Mouse (Mus musculus) intestine, embryonic 16.5 days (tissue): ENCODE results near the gene Znhit3. TPM values are rescaled to one million over a fixed set of nuclear protein-coding genes. Genes with fewer than 3 reads are reported as not detected.

Experiments
- ATAC-seq: fragments of 200-750 bp; cut with Nextera tagmentation; 2 replicates; pipeline ENCODE4 v1.8.0; 2017; ENCODE audit warnings: moderate TSS enrichment, moderate library complexity
- H3K27ac ChIP-seq: fragments of 300-500 bp; sonication (generic); 2 replicates; pipeline ENCODE4 v1.5.1; 2014; ENCODE audit warnings: mild to moderate bottlenecking, low read length
- H3K27me3 ChIP-seq: fragments of 300-500 bp; sonication (generic); replicated peaks from 2 replicates; pipeline ENCODE4 v1.6.1; 2014; ENCODE audit warnings: low read length, control low read depth, mixed read lengths; ENCODE audit not compliant: control insufficient read depth, insufficient read depth
- H3K36me3 ChIP-seq: fragments of 300-500 bp; sonication (generic); 2 replicates; pipeline ENCODE4 v1.6.1; 2014; ENCODE audit warnings: low read length, control low read depth; ENCODE audit not compliant: control insufficient read depth, insufficient read depth
- H3K4me1 ChIP-seq: fragments of 300-500 bp; sonication (generic); 2 replicates; pipeline ENCODE4 v1.6.1; 2014; ENCODE audit warnings: low read length, control low read depth, mixed read lengths; ENCODE audit not compliant: control insufficient read depth, insufficient read depth
- H3K4me2 ChIP-seq: fragments of 300-500 bp; sonication (generic); 2 replicates; pipeline ENCODE4 v1.6.1; 2014; ENCODE audit warnings: low read depth, low read length, control low read depth
- H3K4me3 ChIP-seq: fragments of 300-500 bp; sonication (generic); 2 replicates; pipeline ENCODE4 v1.5.1; 2014; ENCODE audit warnings: mild to moderate bottlenecking, low read length
- H3K9ac ChIP-seq: fragments of 300-500 bp; sonication (generic); 2 replicates; pipeline ENCODE4 v1.6.1; 2014; ENCODE audit warnings: low read depth, low read length
- H3K9me3 ChIP-seq: fragments of 300-500 bp; sonication (generic); 2 replicates; pipeline ENCODE4 v1.6.1; 2016; ENCODE audit warnings: low read length, control low read depth; ENCODE audit not compliant: control insufficient read depth
- WGBS: fragments of 180-500 bp; shearing (Covaris S2); extraction: QIAGEN DNeasy Blood & Tissue Kit; methylation state at CpG from one replicate; pipeline ENCODE4 v1.1.7; 2014; 5-methylcytosine and 5-hydroxymethylcytosine counted together
- polyA plus RNA-seq: library from polyadenylated mRNA; unstranded; fragments of >200 nt; fragmentation: Nextera tagmentation; extraction: Ambion mirVana; gene quantifications from 2 replicates; pipeline ENCODE4 v1.2.1, GENCODE M21; 2015

The Znhit3 gene
- polyA plus RNA-seq, 1 experiment from 2014 or later: 49.6 TPM

GRCm38 (mm10) chr11:84873042-84873833 lies 42.9 kb downstream of the Znhit3 start:
- 74% methylated on average over 1 of the region's 1 CpGs for WGBS
- Histone ChIP-seq H3K27me3 (no peaks in the 10 kb centered on the region), H3K9me3 (no peaks in the 10 kb centered on the region), H3K9ac (no peak overlapping the region), H3K4me3 (no peak overlapping the region), H3K4me2 (no peak overlapping the region), H3K27ac (no peak overlapping the region), H3K4me1 (no peaks in the 10 kb centered on the region), H3K36me3 (no peaks in the 10 kb centered on the region)
- ATAC-seq: no peak

- H3K36me3 ChIP-seq: no peaks in the 10 kb centered on the region
- WGBS: 64% methylated on average over 4 of the region's 4 CpGs
- no peaks in the 10 kb centered on the region for H3K27me3 ChIP-seq
- H3K9ac ChIP-seq: peak overlapping the region; percentile 97
- H3K4me2 ChIP-seq: peak overlapping the region; percentile 62
- peaks cover 5% of the 10 kb centered on the region; the same call in 1 of the 2 replicates for H3K4me1 ChIP-seq
- ATAC-seq: no peak
- no peaks in the 10 kb centered on the region for H3K9me3 ChIP-seq
- peak overlapping the region; percentile 89 for H3K4me3 ChIP-seq
- H3K27ac ChIP-seq: peak overlapping the region; percentile 100
Observed at GRCm38 (mm10) chr11:84871548-84872069, 44.6 kb downstream of the Znhit3 start.

GRCm38 (mm10) chr11:84871046-84871445 lies 45.1 kb downstream of the Znhit3 start:
- H3K4me3 ChIP-seq: peak overlapping the region; percentile 89
- WGBS: 0% methylated on average over 10 of the region's 10 CpGs
- H3K4me2 ChIP-seq: peak overlapping the region; percentile 62
- H3K9ac ChIP-seq: peak overlapping the region; percentile 97
- H3K27me3 ChIP-seq: no peaks in the 10 kb centered on the region
- peak overlapping the region; percentile 100 for H3K27ac ChIP-seq
- peaks cover 5% of the 10 kb centered on the region; the same call in 1 of the 2 replicates for H3K4me1 ChIP-seq
- no peaks in the 10 kb centered on the region for H3K9me3 ChIP-seq
- H3K36me3 ChIP-seq: no peaks in the 10 kb centered on the region
- ATAC-seq: peak; percentile 57

- Histone ChIP-seq H3K9ac (peak within 1 kb of the TSS; percentile 98), H3K4me3 (peak within 1 kb of the TSS; percentile 89), H3K27ac (peak within 1 kb of the TSS; percentile 100), H3K4me1 (peaks cover 7% of the 10 kb centered on the region; the same call in 1 of the 2 replicates), H3K9me3 (no peaks in the 10 kb centered on the region), H3K27me3 (no peaks in the 10 kb centered on the region), H3K4me2 (peak within 1 kb of the TSS; percentile 75), H3K36me3 (no peaks in the 10 kb centered on the region)
- WGBS: under 1% methylated on average over 37 of the region's 62 CpGs
- peak; percentile 89 for ATAC-seq
Observed at GRCm38 (mm10) chr11:84870337-84871043, 45.7 kb downstream of the Znhit3 start, which contains the start of gene Ggnbp2. Gene Ggnbp2, minus strand, starts transcription at chr11:84870817.

GRCm38 (mm10) chr11:84869537-84870232 lies 46.5 kb downstream of the Znhit3 start:
- Histone ChIP-seq H3K4me3 (peak overlapping the region; percentile 89), H3K36me3 (no peaks in the 10 kb centered on the region), H3K4me2 (peak overlapping the region; percentile 75), H3K9ac (peak overlapping the region; percentile 98), H3K27ac (peak overlapping the region; percentile 99), H3K9me3 (no peaks in the 10 kb centered on the region), H3K4me1 (peaks cover 7% of the 10 kb centered on the region; the same call in 1 of the 2 replicates), H3K27me3 (no peaks in the 10 kb centered on the region)
- peak; percentile 74 for ATAC-seq
- under 1% methylated on average over 52 of the region's 61 CpGs for WGBS

- H3K27me3 ChIP-seq: no peaks in the 10 kb centered on the region
- H3K4me1 ChIP-seq: peaks cover 7% of the 10 kb centered on the region; the same call in 1 of the 2 replicates
- H3K9ac ChIP-seq: peak overlapping the region; percentile 98
- peak overlapping the region; percentile 75 for H3K4me2 ChIP-seq
- peak overlapping the region; percentile 99 for H3K27ac ChIP-seq
- no peak for ATAC-seq
- H3K4me3 ChIP-seq: peak overlapping the region; percentile 89
- H3K36me3 ChIP-seq: no peaks in the 10 kb centered on the region
- WGBS: 12% methylated on average over 7 of the region's 7 CpGs
- H3K9me3 ChIP-seq: no peaks in the 10 kb centered on the region
Observed at GRCm38 (mm10) chr11:84868786-84869259, 47.3 kb downstream of the Znhit3 start.

- H3K4me2 ChIP-seq: peak overlapping the region; percentile 37
Observed at GRCm38 (mm10) chr11:84867586-84867985, 48.6 kb downstream of the Znhit3 start.

GRCm38 (mm10) chr11:84865268-84865667 lies 50.9 kb downstream of the Znhit3 start:
- H3K27ac ChIP-seq: no peak overlapping the region
- 45% methylated on average over 2 of the region's 2 CpGs for WGBS
- peaks cover 7% of the 10 kb centered on the region; the same call in 1 of the 2 replicates for H3K4me1 ChIP-seq
- H3K36me3 ChIP-seq: no peaks in the 10 kb centered on the region
- no peak overlapping the region for H3K4me2 ChIP-seq
- H3K4me3 ChIP-seq: no peak overlapping the region
- no peak overlapping the region for H3K9ac ChIP-seq
- H3K9me3 ChIP-seq: no peaks in the 10 kb centered on the region
- no peak for ATAC-seq
- H3K27me3 ChIP-seq: no peaks in the 10 kb centered on the region

More at GRCm38 (mm10) chr11:84867586-84867985, 48.6 kb downstream of the Znhit3 start:
- Histone ChIP-seq H3K4me3 (peak overlapping the region; percentile 24), H3K36me3 (no peaks in the 10 kb centered on the region), H3K4me1 (peaks cover 7% of the 10 kb centered on the region; the same call in 1 of the 2 replicates), H3K27me3 (no peaks in the 10 kb centered on the region), H3K27ac (no peak overlapping the region), H3K9me3 (no peaks in the 10 kb centered on the region), H3K9ac (no peak overlapping the region)
- WGBS: 73% methylated on average over 2 of the region's 2 CpGs
- ATAC-seq: no peak
